Mouse (Mus musculus) telencephalon, adult 2 months (tissue): ENCODE measurements around the gene Whamm.

Source experiments
- DNase-seq: peaks from one replicate; pipeline ENCODE4 v3.0.0-alpha.2; 2011; ENCODE audit warnings: low read depth, low spot score

Whamm gene

DNA sequence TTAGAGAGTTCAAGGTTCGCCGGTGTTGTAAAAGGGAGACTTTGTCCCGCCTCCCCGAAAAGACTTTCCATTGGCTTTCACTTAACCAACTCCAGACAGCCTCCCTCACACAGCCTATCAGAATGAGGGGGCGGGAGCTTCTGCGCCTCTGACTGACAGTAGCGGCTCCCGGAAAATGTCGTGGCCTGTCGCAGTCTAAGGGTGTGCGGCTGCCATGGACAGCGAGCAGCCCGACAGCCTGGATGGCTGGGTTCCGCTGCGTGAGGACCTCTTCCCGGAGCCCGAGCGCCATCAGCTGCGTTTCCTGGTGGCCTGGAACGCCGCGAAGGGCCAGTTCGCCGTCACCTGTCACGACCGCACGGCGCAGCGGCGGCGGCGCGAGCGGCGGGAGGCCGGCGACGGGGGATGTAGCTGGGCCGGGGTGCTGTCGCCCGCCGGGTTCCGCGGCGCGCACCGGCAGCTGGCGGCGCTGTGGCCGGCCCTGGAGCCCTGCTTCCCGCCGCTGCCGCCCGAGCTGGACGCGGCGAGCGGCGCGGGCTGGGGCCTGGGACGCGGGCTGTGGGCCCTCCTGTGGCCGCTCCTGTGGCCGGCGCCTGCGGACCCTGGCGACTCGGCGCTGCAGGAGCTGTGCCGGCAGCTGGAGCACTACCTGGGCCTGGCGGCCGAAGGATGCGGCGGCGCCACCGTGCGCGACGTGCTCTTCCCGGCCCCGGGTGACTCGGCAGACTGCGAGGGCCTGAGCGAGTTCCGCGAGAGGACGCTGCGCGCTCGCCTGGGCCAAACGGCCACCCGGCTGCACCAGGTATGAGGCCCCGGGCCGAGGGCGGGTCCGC, at the start of gene Whamm:
Whamm (plus strand) TSS at position 159 of the 833 bp plus-strand sequence.
- peak; percentile 93 for DNase-seq

- DNase-seq = peak; percentile 96
Measured at GRCm38 (mm10) chr7:81523008-81523662, 47.9 kb upstream of the Whamm start.

GRCm38 (mm10) chr7:81523663-81524017, 47.4 kb upstream of the Whamm start:
- DNase-seq = no peak

DNA sequence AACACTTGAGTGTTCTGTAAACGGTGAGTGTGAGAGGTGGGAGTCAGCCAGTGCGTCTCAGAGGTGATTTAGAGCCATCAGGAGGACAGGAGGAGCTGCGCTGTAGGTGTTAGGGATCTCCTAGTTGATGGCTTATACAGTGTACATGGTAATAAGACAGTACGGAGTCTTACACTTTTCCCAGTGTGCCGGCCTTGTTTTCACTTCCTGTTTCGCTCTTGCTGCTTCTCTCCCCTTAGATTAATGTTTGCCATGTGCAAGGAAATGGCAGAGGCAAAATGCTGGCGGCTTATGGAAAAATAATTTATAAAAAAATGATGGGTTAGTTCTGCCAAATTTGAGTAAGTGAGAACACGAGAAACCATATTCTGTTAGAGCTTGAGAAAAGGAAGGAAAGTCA, 42.1 kb upstream of the Whamm start:
- no peak for DNase-seq

- DNase-seq = no peak
Measured at GRCm38 (mm10) chr7:81531462-81531861, 39.6 kb upstream of the Whamm start.

GRCm38 (mm10) chr7:81536478-81536877, 34.6 kb upstream of the Whamm start:
- no peak for DNase-seq

GRCm38 (mm10) chr7:81538070-81538675, 32.9 kb upstream of the Whamm start:
- no peak for DNase-seq

GRCm38 (mm10) chr7:81539565-81539964, 31.5 kb upstream of the Whamm start:
- DNase-seq = no peak

GRCm38 (mm10) chr7:81540999-81541398, 30.1 kb upstream of the Whamm start:
- no peak for DNase-seq

GRCm38 (mm10) chr7:81541924-81542524, 29.0 kb upstream of the Whamm start:
- DNase-seq = no peak

DNA sequence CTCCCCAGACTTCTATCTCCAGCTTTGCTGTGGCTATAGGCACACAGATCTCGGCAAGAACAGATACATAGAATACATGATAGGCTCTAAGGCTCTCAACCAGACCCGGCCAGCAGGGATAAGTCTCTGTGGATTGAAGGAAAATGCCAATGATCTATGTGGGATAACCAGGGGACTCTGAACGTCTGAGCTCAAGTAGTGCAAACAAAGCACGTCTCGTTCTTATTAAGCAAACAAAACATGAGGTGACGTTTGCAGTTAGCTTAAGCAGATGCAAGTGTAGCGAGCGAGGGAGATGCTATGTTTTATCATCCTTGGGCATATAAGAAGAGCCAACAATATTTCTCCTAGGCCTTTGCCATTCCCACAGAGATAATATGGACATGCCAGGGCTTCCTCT, 28.1 kb upstream of the Whamm start:
- no peak for DNase-seq

DNA sequence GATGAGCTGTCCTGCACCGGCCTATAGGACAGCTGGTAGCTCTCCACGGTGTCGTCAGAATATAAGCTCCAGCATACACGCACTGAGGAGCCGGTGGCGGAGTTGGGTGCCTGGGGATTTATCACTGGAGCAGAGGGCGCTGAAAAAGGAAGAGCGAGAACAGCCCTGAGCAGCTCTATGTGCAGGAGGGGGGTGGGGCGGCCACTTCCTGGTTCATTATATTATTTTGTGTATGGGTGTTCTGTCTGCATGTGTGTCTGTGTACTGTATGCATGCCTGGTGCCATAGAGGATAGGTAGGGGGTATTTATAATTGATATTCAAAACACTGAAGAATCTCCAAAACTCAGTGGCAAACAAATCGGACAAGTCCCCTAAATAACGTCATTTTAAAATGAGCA, 22.2 kb upstream of the Whamm start:
- no peak for DNase-seq

GRCm38 (mm10) chr7:81553589-81553988, 17.5 kb upstream of the Whamm start:
- DNase-seq = no peak

DNA sequence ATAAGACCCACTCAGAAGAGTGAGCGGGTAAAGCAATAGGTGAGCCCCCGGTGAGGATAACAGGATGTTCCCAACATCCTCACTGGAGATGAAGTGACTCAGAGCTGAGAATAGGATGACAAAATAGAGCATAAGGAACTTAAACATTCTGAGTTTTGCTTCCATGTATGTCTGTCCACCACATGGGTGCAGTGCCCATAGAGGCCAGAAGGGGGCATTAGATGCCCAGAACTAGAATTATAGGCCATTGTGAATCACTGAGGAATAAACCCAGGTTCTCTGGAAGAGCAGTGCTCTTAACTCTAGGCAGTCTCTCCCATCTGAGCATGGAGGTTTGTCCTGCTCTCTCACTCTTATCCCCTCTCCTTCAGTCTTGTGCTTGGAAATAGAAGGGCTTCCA, 16.7 kb upstream of the Whamm start:
- DNase-seq = no peak

GRCm38 (mm10) chr7:81556839-81557238, 14.2 kb upstream of the Whamm start:
- DNase-seq = no peak

DNA sequence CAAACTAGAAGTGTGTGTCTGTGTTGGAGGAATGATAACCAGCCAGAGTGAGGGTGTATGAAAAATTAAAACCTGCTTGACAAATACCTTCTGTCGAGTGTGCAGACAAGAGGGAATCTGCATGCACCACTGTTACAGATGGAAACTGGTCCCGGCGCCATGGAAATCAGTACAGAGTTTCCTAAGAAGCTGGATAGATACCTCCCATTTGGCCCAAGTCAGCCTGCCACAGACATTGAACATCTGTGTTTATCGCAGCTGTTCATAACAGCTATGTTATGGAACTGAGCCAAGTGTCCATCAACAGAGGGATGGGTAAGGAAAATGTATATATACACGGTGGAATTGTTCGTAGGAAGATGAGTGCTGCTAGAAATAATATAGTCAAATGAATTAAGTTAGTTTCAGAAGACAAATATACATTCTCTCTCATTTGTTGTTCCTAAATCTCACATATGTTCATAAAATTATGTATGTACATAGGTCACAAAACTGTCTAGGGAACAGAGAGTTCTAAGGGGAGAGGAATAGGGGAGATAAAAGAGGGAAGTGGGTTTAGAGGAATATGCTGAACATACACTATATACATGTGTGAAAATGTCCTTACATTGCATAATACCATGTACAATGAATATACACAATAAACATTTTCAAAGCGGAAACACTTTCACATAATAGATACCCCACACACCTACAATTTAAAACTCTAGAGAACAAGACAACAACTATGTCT, 13.6 kb upstream of the Whamm start:
- no peak for DNase-seq

GRCm38 (mm10) chr7:81557985-81558360, 13.1 kb upstream of the Whamm start:
- no peak for DNase-seq

DNA sequence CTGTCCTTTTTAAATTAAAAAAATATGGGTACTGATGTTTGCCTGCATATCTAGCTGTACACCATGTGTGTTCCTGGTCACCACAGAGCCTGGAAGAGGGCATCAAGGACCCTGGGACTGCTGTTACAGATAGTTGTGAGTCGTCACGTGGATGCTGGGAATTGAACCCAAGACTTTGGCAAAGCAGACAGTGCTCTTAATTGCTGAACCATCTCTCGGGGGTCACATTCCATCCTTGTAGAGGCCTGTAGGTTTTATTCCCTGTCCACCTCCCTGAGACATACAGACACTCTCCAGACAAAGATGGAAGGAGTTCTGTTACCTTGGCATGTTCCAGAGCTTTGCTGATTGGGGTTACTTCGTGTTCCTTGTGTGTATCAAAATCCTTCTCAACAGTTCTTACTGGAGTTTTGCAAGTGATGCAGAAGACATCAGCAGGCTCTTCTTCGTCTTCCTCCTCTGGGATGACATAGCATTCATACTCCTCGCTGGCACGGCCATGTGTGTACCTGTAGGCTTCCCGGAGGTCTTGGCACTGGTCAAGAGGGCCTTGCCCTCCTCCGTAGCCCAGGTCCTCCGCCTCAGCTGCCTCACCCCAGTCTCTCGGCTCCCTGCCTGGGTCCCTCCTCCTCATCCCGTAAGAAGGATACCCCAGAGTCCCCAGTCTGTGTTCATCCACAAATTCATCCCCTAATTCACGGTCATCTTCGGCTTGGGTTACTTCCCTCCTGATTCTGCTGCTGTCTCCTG, 11.7 kb upstream of the Whamm start:
- DNase-seq = no peak

DNA sequence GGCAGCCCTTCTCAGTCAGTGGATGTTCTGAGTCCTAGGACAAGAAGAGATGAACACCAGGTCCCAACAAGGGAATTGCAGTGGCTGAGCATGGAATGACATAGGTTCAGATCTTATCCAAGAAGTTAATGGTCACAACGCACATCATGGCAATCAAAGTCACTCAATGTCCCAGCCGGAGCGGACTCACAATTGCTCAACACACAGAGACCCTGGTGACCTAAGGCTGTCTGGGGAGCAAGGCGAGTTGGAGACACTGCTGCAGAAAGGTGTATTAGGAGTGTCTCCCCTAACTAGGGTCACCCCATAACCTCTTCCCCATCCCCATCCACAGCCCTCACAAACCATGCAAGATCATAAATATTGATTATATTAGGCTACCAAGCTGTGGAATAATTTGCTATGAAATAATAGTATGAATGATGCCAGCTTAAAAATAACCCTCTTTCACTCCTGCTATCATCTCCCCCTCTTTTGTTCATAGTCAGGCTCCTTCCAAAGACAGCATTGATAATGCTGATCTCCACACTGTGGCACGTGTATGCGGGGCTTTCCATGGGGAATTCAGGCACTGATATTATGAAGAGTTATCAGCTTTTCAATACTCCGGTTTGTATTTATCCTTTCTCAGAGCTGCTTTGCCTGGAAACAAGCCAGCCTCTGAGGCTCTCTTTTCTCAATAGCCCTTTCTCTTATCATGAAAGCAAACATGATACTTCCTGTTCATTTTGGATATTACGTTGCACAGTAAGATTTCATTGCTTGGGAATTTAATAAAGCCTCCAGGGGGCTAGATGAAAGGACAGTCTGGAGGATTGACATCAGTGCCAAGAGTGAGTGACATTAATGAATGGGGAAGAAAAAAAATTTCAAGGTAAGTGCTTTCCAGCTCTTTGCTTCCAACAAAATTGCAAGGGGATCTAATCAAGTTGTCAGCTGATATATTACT, 10.7 kb upstream of the Whamm start:
- DNase-seq = no peak

GRCm38 (mm10) chr7:81561211-81561610, 9.9 kb upstream of the Whamm start:
- no peak for DNase-seq
